Mouse (Mus musculus) mammary gland, adult 2 months (tissue): Measurements from ENCODE around the gene Golga1. TPM values are rescaled to one million over a fixed set of nuclear protein-coding genes. Genes with fewer than 3 reads are reported as not detected.

Source experiments
- polyA plus RNA-seq: library from polyadenylated mRNA; depleted of rRNA; stranded (reverse); fragments of >200 nt; gene quantifications from 2 replicates; pipeline ENCODE4 v1.2.3, GENCODE M21; 2012; ENCODE audit warnings: low replicate concordance; rRNA removed

Golga1 gene
- 6.0 and 18.1 TPM in 2 replicates for polyA plus RNA-seq

GRCm38 (mm10) chr2:39065400-39065987 is at the start of gene Golga1:
Gene Golga1 (minus strand): TSS chr2:39065541.

GRCm38 (mm10) chr2:39005574-39006079 is 59.7 kb downstream of the Golga1 start, which contains the start of gene Rpl35:
Gene Rpl35 (minus strand): TSS chr2:39005624.

DNA sequence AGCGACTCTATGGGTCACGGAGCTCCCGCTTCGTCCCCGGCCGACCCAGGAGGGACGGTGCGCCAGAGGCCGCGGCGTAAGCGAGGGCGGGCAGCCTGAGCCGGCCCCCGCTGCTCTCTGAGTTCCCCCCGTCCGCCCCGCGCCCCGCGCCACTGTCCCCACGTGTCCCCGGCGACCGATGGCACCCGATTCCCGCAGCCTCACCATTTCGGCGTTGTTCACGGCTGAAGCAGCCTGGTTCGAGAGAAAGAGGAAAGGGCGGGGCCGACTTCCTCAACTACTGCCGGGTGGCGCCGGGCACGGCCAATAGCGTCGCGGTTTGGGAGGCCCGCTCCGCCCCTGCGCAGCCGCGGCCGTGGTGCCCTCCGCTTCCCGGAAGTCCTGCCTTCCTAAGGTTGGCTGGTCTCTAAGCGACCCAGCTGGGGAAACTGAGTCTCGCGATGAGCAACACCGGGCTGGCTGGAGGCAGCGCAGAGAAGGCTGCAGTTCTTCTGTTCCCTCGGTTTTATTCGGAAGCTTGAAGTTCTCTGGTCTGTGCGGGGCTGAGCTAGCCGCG is 60.4 kb downstream of the Golga1 start, which contains the start of gene Arpc5l:
TSS of gene Arpc5l (plus strand) at position 469 of the 556 bp plus-strand sequence.

DNA sequence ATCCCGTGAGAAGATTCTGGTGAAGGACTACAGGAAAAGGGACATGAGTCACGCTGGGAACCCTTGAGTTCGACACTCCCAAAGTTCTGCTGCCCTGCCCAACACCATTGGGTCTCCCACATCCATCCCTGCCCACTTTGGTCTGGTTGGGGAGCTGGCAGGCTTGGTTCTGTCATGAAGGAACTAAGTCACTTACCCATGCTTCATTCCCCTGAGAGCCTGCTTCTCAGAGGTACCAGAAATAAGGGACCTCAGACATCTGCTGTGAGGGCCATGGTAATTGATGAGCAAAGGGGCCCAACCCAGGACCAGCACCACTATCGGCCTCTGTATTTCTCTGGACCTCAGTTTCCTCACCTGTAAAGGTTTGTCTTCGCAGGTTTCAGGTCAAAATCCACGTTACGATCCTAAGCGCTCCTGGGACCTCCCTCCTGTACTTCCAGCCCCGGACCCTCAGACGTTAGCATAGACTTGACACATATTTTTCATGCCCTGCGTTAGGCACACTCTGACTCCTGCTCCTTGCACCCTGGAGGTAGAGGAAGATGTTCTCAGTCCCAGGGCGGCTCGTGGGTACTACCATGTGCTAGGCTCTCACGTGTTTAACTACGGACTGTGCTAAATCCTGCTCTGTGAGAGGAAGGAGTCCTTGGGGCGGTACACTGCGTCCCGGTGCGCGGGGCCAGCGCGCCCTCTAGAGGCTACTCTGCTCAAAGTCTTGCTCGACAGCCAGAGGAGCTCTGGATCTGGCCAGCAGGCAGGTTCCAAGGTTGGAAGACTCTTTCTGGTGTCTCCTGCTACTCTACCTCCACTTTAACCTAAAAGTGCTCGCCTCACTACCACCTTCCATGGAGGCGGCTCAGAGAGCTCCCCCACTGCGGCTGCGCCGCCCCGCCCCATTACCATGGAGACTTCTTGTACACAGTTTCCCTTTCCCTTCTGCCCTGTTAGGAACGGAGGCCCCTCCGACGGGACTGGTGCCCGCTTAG is 67.7 kb downstream of the Golga1 start, which contains the start of gene Wdr38:
TSS of gene Wdr38 (plus strand) at position 91 of the 989 bp plus-strand sequence.

Other genes with a start within 250 kb of the Golga1 start
- 2.6 and 5.7 TPM in 2 replicates for gene Nr6a1, start 137.9 kb downstream of the Golga1 start, polyA plus RNA-seq
- 6.9 and 8.7 TPM in 2 replicates for gene Olfml2a, start 133.6 kb downstream of the Golga1 start, polyA plus RNA-seq
- gene Wdr38, start 68.1 kb downstream of the Golga1 start, polyA plus RNA-seq = 0.44 and 1.1 TPM in 2 replicates
- gene Arpc5l, start 60.2 kb downstream of the Golga1 start, polyA plus RNA-seq = 30.2 and 66.1 TPM in 2 replicates
- 93.4 and 122 TPM in 2 replicates for gene Rpl35, start 59.9 kb downstream of the Golga1 start, polyA plus RNA-seq
- 0.78 and 1.6 TPM in 2 replicates for gene Scai, start 125.2 kb upstream of the Golga1 start, polyA plus RNA-seq
- 14.8 and 33.4 TPM in 2 replicates for gene Ppp6c, start 160.9 kb upstream of the Golga1 start, polyA plus RNA-seq